Mouse (Mus musculus) bone marrow, adult 2 months (tissue): ENCODE data around the gene Stx16.

Experiments
- CTCF ChIP-seq: fragments of 200-500 bp; IDR thresholded peaks from 2 replicates; pipeline ENCODE4 v1.5.1; 2011; ENCODE audit warnings: low read length, control low read depth; ENCODE audit not compliant: control insufficient read depth, insufficient read depth
- POLR2A ChIP-seq: fragments of 200-500 bp; IDR thresholded peaks from 2 replicates; pipeline ENCODE4 v1.6.1; 2011; ENCODE audit warnings: low read depth, mild to moderate bottlenecking, control low read depth, low read length, borderline replicate concordance; ENCODE audit not compliant: control insufficient read depth

DNA sequence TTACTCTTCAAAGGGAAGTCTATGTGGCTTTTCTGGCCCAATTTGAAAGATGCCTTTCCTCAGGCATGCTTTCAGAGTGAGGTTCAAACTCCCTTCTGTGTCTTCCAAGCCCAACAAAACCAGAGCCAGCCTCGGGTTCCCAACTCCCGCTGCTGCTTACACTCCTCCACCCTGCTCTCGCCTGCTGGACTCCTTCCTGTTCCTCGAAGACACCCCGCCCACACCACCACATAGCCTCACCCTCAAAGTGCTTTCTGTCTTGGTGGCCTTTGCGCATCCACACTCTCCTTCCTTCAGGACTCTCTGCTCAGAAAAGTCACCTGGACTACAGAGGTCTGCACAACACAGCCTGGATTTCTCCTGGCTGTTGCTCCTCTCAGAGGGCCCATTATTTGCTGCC lies 13.0 kb upstream of the Stx16 start:
- TF ChIP-seq CTCF (no peak), POLR2A (no peak)
